Mouse (Mus musculus) lung, embryonic 15.5 days (tissue): ENCODE results near the gene Frem3. TPM values are rescaled to one million over a fixed set of nuclear protein-coding genes. Genes with fewer than 3 reads are reported as not detected.

ENCODE experiments used
- ATAC-seq: fragments of 200-750 bp; cut with Nextera tagmentation; 2 replicates; pipeline ENCODE4 v1.8.0; 2017; ENCODE audit warnings: moderate number of reproducible peaks, borderline replicate concordance; ENCODE audit not compliant: low FRiP score, low TSS enrichment; ENCODE audit errors: extremely low read depth
- H3K27ac ChIP-seq: fragments of 300-500 bp; sonication (generic); 2 replicates; pipeline ENCODE4 v1.5.1; 2015; ENCODE audit warnings: moderate library complexity, mild to moderate bottlenecking, inconsistent platforms
- H3K27me3 ChIP-seq: fragments of 300-500 bp; sonication (generic); 2 replicates; pipeline ENCODE4 v1.6.1; 2015; ENCODE audit warnings: inconsistent platforms
- H3K36me3 ChIP-seq: fragments of 300-500 bp; sonication (generic); 2 replicates; pipeline ENCODE4 v1.6.1; 2015; ENCODE audit warnings: inconsistent platforms
- H3K4me1 ChIP-seq: fragments of 300-500 bp; sonication (generic); 2 replicates; pipeline ENCODE4 v1.6.1; 2015; ENCODE audit warnings: inconsistent platforms
- H3K4me2 ChIP-seq: fragments of 300-500 bp; sonication (generic); 2 replicates; pipeline ENCODE4 v1.6.1; 2015; ENCODE audit warnings: inconsistent platforms, mild to moderate bottlenecking, moderate library complexity
- H3K4me3 ChIP-seq: fragments of 300-500 bp; sonication (generic); 2 replicates; pipeline ENCODE4 v1.5.1; 2015; ENCODE audit warnings: mild to moderate bottlenecking, inconsistent platforms
- H3K9ac ChIP-seq: fragments of 300-500 bp; sonication (generic); 2 replicates; pipeline ENCODE4 v1.6.1; 2015; ENCODE audit warnings: inconsistent platforms
- H3K9me3 ChIP-seq: fragments of 300-500 bp; sonication (generic); 2 replicates; pipeline ENCODE4 v1.6.1; 2016; ENCODE audit warnings: inconsistent platforms
- WGBS: fragments of 180-500 bp; shearing (Covaris S2); methylation state at CpG from one replicate; pipeline ENCODE4 v1.1.7; 2015; 5-methylcytosine and 5-hydroxymethylcytosine counted together
- polyA plus RNA-seq: library from polyadenylated mRNA; unstranded; fragments of >200 nt; fragmentation: Nextera tagmentation; extraction: Ambion mirVana; gene quantifications from 2 replicates; pipeline ENCODE4 v1.2.1, GENCODE M21; 2015

The Frem3 gene
- polyA plus RNA-seq, 1 experiment from 2014 or later, result 0.19 TPM

DNA sequence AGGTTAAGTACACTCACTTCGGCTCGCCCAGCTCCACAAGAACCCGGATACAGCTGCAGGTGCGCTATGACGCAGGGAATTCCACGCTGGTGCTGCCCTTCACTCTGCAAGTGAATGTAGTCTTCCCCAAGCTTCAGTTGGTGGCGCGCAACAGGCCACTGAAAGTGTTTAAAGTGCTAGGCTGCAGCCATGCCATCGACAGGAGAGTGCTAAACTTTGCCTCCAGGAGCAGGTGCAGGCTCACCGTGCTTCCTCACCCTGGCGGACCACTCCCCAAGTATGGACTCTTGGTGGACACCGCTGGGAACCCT, 516 bp downstream of the Frem3 start:
- WGBS, result 6% methylated on average over 12 of the region's 12 CpGs
- Histone ChIP-seq H3K4me3 (peak overlapping the region; percentile 20), H3K4me1 (no peaks in the 10 kb centered on the region), H3K27ac (no peak overlapping the region), H3K36me3 (no peaks in the 10 kb centered on the region), H3K9me3 (no peaks in the 10 kb centered on the region), H3K27me3 (peaks cover 20% of the 10 kb centered on the region), H3K9ac (no peak overlapping the region), H3K4me2 (peak overlapping the region; percentile 44)
- no peak for ATAC-seq

GRCm38 (mm10) chr8:80619787-80620186, 8.9 kb downstream of the Frem3 start:
- no peaks in the 10 kb centered on the region for H3K36me3 ChIP-seq
- no peak for ATAC-seq
- no peak overlapping the region for H3K9ac ChIP-seq
- H3K4me3 ChIP-seq, result no peak overlapping the region
- H3K4me1 ChIP-seq, result no peaks in the 10 kb centered on the region
- H3K9me3 ChIP-seq, result no peaks in the 10 kb centered on the region
- WGBS, result 51% methylated on average over 3 of the region's 3 CpGs
- H3K27me3 ChIP-seq, result no peaks in the 10 kb centered on the region
- no peak overlapping the region for H3K27ac ChIP-seq
- H3K4me2 ChIP-seq, result no peak overlapping the region

DNA sequence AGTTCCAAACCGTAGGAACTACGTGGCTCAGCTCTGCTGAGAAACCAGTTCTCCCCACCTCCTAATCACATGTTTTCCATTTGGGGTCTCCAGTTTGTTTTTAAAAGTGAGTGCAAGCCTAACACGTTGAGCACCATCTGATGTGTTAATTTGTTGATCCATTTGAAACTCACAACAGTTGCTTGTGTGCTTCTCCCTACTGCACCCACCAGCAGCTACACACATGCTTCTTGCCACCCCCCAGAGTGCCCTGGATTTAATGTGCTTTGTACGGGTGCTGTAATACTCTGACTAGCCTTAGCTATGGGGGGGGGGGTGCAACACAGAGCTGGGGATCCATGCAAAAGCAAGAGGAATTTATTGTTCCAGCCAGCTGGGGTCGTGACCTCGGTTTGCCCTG, 36.5 kb downstream of the Frem3 start:
- H3K9ac ChIP-seq, result no peak overlapping the region
- 64% methylated on average over 6 of the region's 6 CpGs for whole genome bisulfite sequencing

GRCm38 (mm10) chr8:80657639-80658038, 46.8 kb downstream of the Frem3 start:
- no peak for ATAC-seq
- H3K9me3 ChIP-seq, result no peaks in the 10 kb centered on the region
- no peaks in the 10 kb centered on the region for H3K4me1 ChIP-seq
- no peak overlapping the region for H3K4me3 ChIP-seq
- 17% methylated on average over 4 of the region's 4 CpGs for WGBS
- H3K27me3 ChIP-seq, result no peaks in the 10 kb centered on the region
- no peak overlapping the region for H3K9ac ChIP-seq
- H3K4me2 ChIP-seq, result no peak overlapping the region
- H3K27ac ChIP-seq, result no peak overlapping the region
- H3K36me3 ChIP-seq, result no peaks in the 10 kb centered on the region

More for the DNA sequence above, 36.5 kb downstream of the Frem3 start:
- H3K4me1 ChIP-seq, result no peaks in the 10 kb centered on the region
- H3K27me3 ChIP-seq, result no peaks in the 10 kb centered on the region
- H3K36me3 ChIP-seq, result no peaks in the 10 kb centered on the region
- no peak for ATAC-seq
- no peak overlapping the region for H3K4me3 ChIP-seq
- H3K4me2 ChIP-seq, result no peak overlapping the region
- no peak overlapping the region for H3K27ac ChIP-seq
- H3K9me3 ChIP-seq, result no peaks in the 10 kb centered on the region

GRCm38 (mm10) chr8:80661055-80661454, 50.2 kb downstream of the Frem3 start:
- Histone ChIP-seq H3K4me3 (no peak overlapping the region), H3K9ac (no peak overlapping the region), H3K4me1 (no peaks in the 10 kb centered on the region), H3K4me2 (no peak overlapping the region), H3K27me3 (no peaks in the 10 kb centered on the region), H3K9me3 (no peaks in the 10 kb centered on the region), H3K27ac (no peak overlapping the region), H3K36me3 (no peaks in the 10 kb centered on the region)
- no peak for ATAC-seq
- WGBS, result 29% methylated on average over 4 of the region's 4 CpGs

GRCm38 (mm10) chr8:80663476-80663875, 52.6 kb downstream of the Frem3 start:
- Histone ChIP-seq H3K4me3 (no peak overlapping the region), H3K9me3 (no peaks in the 10 kb centered on the region), H3K4me2 (no peak overlapping the region), H3K36me3 (no peaks in the 10 kb centered on the region), H3K27me3 (no peaks in the 10 kb centered on the region), H3K27ac (no peak overlapping the region), H3K4me1 (no peaks in the 10 kb centered on the region), H3K9ac (no peak overlapping the region)
- no peak for ATAC-seq
- WGBS, result 74% methylated on average over 3 of the region's 3 CpGs

GRCm38 (mm10) chr8:80669277-80669901, 58.5 kb downstream of the Frem3 start:
- Histone ChIP-seq H3K27ac (no peak overlapping the region), H3K9me3 (no peaks in the 10 kb centered on the region), H3K36me3 (no peaks in the 10 kb centered on the region), H3K27me3 (no peaks in the 10 kb centered on the region), H3K4me3 (no peak overlapping the region), H3K4me1 (no peaks in the 10 kb centered on the region), H3K4me2 (peak overlapping the region; percentile 33), H3K9ac (no peak overlapping the region)
- no peak for ATAC-seq
- WGBS, result 42% methylated on average over 17 of the region's 17 CpGs

DNA sequence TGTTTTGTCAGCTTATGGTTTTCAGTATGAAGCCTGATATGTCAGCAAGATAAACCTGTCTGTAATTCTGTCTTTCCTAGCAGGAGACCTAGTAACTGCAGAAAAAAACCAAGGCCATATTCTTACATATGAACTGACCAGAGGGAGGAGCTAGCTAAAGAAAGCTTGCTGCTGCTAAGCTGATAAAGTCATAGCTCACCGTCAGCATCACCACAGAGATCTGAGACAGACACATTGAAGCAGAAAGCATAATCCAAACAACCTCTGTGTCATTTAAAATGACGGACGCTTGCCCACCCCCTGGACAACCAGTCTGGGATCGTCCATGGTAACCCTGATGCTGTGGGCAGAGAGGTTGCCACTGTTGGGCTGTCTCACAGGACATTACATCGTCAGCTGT, 71.7 kb downstream of the Frem3 start:
- no peaks in the 10 kb centered on the region for H3K9me3 ChIP-seq
- no peaks in the 10 kb centered on the region for H3K4me1 ChIP-seq
- H3K27ac ChIP-seq, result no peak overlapping the region
- H3K9ac ChIP-seq, result no peak overlapping the region
- no peak overlapping the region for H3K4me2 ChIP-seq
- no peaks in the 10 kb centered on the region for H3K36me3 ChIP-seq
- 63% methylated on average over 5 of the region's 5 CpGs for WGBS
- no peak overlapping the region for H3K4me3 ChIP-seq
- no peak for ATAC-seq
- no peaks in the 10 kb centered on the region for H3K27me3 ChIP-seq

GRCm38 (mm10) chr8:80683756-80684335, 73.0 kb downstream of the Frem3 start:
- H3K4me2 ChIP-seq, result no peak overlapping the region
- H3K27ac ChIP-seq, result no peak overlapping the region
- no peak overlapping the region for H3K4me3 ChIP-seq
- H3K27me3 ChIP-seq, result no peaks in the 10 kb centered on the region
- H3K36me3 ChIP-seq, result no peaks in the 10 kb centered on the region
- no peak for ATAC-seq
- no peaks in the 10 kb centered on the region for H3K4me1 ChIP-seq
- no peaks in the 10 kb centered on the region for H3K9me3 ChIP-seq
- WGBS, result 49% methylated on average over 5 of the region's 5 CpGs
- H3K9ac ChIP-seq, result no peak overlapping the region

DNA sequence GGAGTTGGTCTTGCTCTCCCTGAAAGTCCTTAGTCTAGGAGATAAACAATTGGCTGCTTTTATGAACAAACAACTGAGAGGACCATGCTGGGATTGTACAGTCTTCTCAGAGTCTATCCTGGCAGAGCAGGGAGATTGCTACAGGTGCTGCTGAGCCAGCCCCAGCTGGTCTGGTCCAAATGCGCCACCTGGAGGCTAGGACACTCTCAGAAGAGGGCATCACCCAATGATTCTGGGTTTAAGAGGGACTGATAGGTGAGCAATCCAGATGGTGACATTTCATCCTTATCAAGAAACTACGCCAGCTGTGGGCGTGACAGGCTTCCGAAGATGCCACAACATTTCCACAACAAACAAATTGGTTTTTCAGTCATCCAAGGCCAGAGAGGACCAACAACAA, 77.3 kb downstream of the Frem3 start:
- no peak overlapping the region for H3K4me2 ChIP-seq
- no peaks in the 10 kb centered on the region for H3K36me3 ChIP-seq
- 32% methylated on average over 4 of the region's 4 CpGs for WGBS
- no peaks in the 10 kb centered on the region for H3K4me1 ChIP-seq
- no peak overlapping the region for H3K27ac ChIP-seq
- ATAC-seq, result no peak
- H3K27me3 ChIP-seq, result no peaks in the 10 kb centered on the region
- H3K4me3 ChIP-seq, result no peak overlapping the region
- H3K9ac ChIP-seq, result no peak overlapping the region
- no peaks in the 10 kb centered on the region for H3K9me3 ChIP-seq

DNA sequence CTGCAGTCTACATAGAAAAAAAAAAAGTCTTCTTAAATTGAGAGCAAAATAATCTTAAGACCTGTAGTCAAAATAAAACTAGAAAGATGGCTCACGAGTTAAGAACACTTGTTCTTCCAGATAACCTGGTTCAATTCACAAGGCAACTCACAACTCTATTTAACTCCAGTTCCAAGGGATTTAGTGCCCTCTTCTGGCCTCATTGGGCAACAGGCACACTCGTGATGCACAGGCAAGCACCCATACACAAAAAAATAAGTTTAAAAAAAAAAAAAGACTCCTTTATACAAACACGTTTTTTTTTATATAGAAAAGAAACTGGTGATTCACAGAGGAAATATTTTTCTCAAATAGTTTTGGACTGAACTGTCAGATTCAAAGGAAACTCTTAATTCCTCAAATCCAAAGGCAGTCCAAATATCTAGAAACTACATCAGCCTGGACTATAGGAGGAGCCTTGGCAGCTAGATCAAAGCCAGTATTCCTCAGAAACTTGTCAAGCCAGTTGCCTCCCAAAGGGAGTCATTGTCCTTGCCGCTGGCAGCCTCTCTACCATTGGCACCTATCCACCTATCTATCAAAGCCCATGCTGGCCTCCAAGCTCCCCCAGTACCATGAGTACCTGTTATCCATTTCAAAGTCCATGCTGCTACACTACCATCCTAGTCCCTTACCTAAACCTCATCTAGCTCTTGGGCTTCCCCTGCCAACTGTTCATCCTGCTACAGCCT, 100.0 kb downstream of the Frem3 start:
- H3K36me3 ChIP-seq, result peaks cover 63% of the 10 kb centered on the region
- ATAC-seq, result no peak
- H3K27ac ChIP-seq, result no peak overlapping the region
- no peak overlapping the region for H3K9ac ChIP-seq
- no peaks in the 10 kb centered on the region for H3K9me3 ChIP-seq
- H3K4me2 ChIP-seq, result no peak overlapping the region
- H3K4me3 ChIP-seq, result no peak overlapping the region
- no peaks in the 10 kb centered on the region for H3K4me1 ChIP-seq
- WGBS, result 70% methylated on average over 4 of the region's 4 CpGs
- H3K27me3 ChIP-seq, result no peaks in the 10 kb centered on the region

DNA sequence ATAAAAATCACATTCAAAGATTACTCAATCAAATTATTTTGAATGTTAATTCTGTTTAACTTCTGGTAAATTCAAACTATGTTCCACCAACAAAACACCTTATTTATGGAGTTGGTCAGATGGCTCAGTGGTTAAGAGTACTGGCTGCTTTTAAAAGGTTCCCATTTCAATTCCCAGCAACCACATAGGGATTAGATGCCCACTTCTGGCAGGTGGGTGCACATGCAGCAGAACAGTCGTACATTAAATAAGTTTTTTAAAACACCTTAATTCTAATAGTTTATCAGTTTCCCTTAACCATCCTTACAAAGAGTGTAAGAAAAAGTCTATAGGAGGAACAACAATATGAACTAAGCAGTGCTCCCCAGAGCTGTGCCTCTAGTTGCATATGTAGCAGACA, 103.6 kb downstream of the Frem3 start:
- H3K36me3 ChIP-seq, result peaks cover 59% of the 10 kb centered on the region

More for the DNA sequence above, 103.6 kb downstream of the Frem3 start:
- Histone ChIP-seq H3K4me3 (no peak overlapping the region), H3K4me1 (no peaks in the 10 kb centered on the region), H3K9ac (no peak overlapping the region), H3K27me3 (no peaks in the 10 kb centered on the region), H3K27ac (no peak overlapping the region), H3K9me3 (no peaks in the 10 kb centered on the region), H3K4me2 (no peak overlapping the region)
- ATAC-seq, result no peak
- WGBS, result 94% methylated on average over 1 of the region's 1 CpGs
